Mouse (Mus musculus) MEL (cell line): ENCODE measurements around the gene Akap13. TPM values are rescaled to one million over a fixed set of nuclear protein-coding genes. Genes with fewer than 3 reads are reported as not detected.
A peak's percentile ranks its signal among the peaks of the same experiment; 100 is the strongest.

Experiments used
- DNase-seq: peaks from one replicate; pipeline ENCODE4 v3.0.0; 2011; ENCODE audit warnings: low read depth, low spot score
- H3K27ac ChIP-seq: 2 replicates; pipeline ENCODE4 v1.5.1; 2012; ENCODE audit warnings: low read depth, mild to moderate bottlenecking, control low read depth, low read length, moderate library complexity; ENCODE audit not compliant: control insufficient read depth
- H3K27me3 ChIP-seq, 2 experiments: fragments of 150-350 bp in 1 of 2; sonication (generic) in 1 of 2; 2 replicates each; pipeline ENCODE4 v1.6.1; 2012; ENCODE audit warnings: low read length in 2 of 2, mild to moderate bottlenecking in 2 of 2, improper control_type of control experiment in 1 of 2, moderate library complexity in 1 of 2; ENCODE audit not compliant: insufficient read depth in 2 of 2, control insufficient read depth in 1 of 2
- H3K36me3 ChIP-seq, 2 experiments: 2 replicates each; pipeline ENCODE4 v1.6.1; 2012 to 2014; ENCODE audit warnings: low read length in 2 of 2, improper control_type of control experiment in 1 of 2, inconsistent platforms in 1 of 2, mild to moderate bottlenecking in 1 of 2; ENCODE audit not compliant: insufficient read depth in 2 of 2, control insufficient read depth in 1 of 2
- H3K4me1 ChIP-seq, 2 experiments: fragments of 150-350 bp in 1 of 2; sonication (generic) in 1 of 2; 2 replicates each; pipeline ENCODE4 v1.6.1; 2012; ENCODE audit warnings: low read length in 2 of 2, improper control_type of control experiment in 1 of 2, mild to moderate bottlenecking in 1 of 2; ENCODE audit not compliant: insufficient read depth in 2 of 2, control insufficient read depth in 1 of 2
- H3K4me3 ChIP-seq, 2 experiments: fragments of 150-350 bp in 1 of 2; sonication (generic) in 1 of 2; 2 replicates each; pipeline ENCODE4 v1.5.1; 2012; ENCODE audit warnings: low read depth in 2 of 2, low read length in 2 of 2, mild to moderate bottlenecking in 2 of 2, moderate library complexity in 2 of 2, control low read depth in 1 of 2, improper control_type of control experiment in 1 of 2; ENCODE audit not compliant: control insufficient read depth in 1 of 2, insufficient read depth in 1 of 2
- H3K79me2 ChIP-seq: 2 replicates; pipeline ENCODE4 v1.6.1; 2012; ENCODE audit warnings: mild to moderate bottlenecking, low read length, moderate library complexity; ENCODE audit not compliant: control insufficient read depth, poor library complexity, insufficient read depth
- H3K9ac ChIP-seq: 2 replicates; pipeline ENCODE4 v1.6.1; 2012; ENCODE audit warnings: low read depth, mild to moderate bottlenecking, control low read depth, low read length, moderate library complexity; ENCODE audit not compliant: control insufficient read depth, poor library complexity, severe bottlenecking
- H3K9me3 ChIP-seq: fragments of 150-350 bp; sonication (generic); replicated peaks from 2 replicates; pipeline ENCODE4 v1.6.1; 2012; ENCODE audit warnings: mild to moderate bottlenecking, low read length, improper control_type of control experiment, moderate library complexity; ENCODE audit not compliant: insufficient read depth
- CHD2 ChIP-seq: IDR thresholded peaks from 2 replicates; pipeline ENCODE4 v1.6.1; 2011; ENCODE audit warnings: low read length, improper control_type of control experiment
- ELF1 ChIP-seq: IDR thresholded peaks from 2 replicates; pipeline ENCODE4 v1.6.1; 2014; ENCODE audit warnings: low read depth, mild to moderate bottlenecking, inconsistent platforms, low read length, improper control_type of control experiment, moderate library complexity
- EP300 ChIP-seq, 2 experiments: IDR thresholded peaks; 2 replicates each; pipeline ENCODE4 v1.6.1; 2011; ENCODE audit warnings: improper control_type of control experiment in 2 of 2, low read length in 2 of 2, low read depth in 1 of 2, mild to moderate bottlenecking in 1 of 2
- GABPA ChIP-seq: IDR thresholded peaks from 2 replicates; pipeline ENCODE4 v1.6.1; 2012; ENCODE audit warnings: low read depth, mild to moderate bottlenecking, inconsistent platforms, low read length, improper control_type of control experiment, moderate library complexity
- GATA1 ChIP-seq: IDR thresholded peaks from 2 replicates; pipeline ENCODE4 v1.6.1; 2011; ENCODE audit warnings: low read depth, low read length, improper control_type of control experiment
- MAX ChIP-seq: IDR thresholded peaks from 2 replicates; pipeline ENCODE4 v1.6.1; 2011; ENCODE audit warnings: low read length, improper control_type of control experiment
- MAZ ChIP-seq: IDR thresholded peaks from 2 replicates; pipeline ENCODE4 v1.6.1; 2012; ENCODE audit warnings: low read depth, mild to moderate bottlenecking, inconsistent platforms, low read length, improper control_type of control experiment
- MXI1 ChIP-seq: IDR thresholded peaks from 2 replicates; pipeline ENCODE4 v1.6.1; 2011; ENCODE audit warnings: mild to moderate bottlenecking, low read depth, low read length, improper control_type of control experiment
- NELFE ChIP-seq: IDR thresholded peaks from 2 replicates; pipeline ENCODE4 v1.6.1; 2011; ENCODE audit warnings: low read depth, low read length, improper control_type of control experiment
- POLR2AphosphoS2 ChIP-seq: IDR thresholded peaks from 2 replicates; pipeline ENCODE4 v1.6.1; 2011; ENCODE audit warnings: low read length, improper control_type of control experiment
- POLR2AphosphoS5 ChIP-seq: IDR thresholded peaks from 2 replicates; pipeline ENCODE4 v1.6.1; 2012; ENCODE audit warnings: low read depth, borderline replicate concordance, mild to moderate bottlenecking, inconsistent platforms, low read length, moderate library complexity, mixed read lengths
- RAD21 ChIP-seq: IDR thresholded peaks from 2 replicates; pipeline ENCODE4 v1.6.1; 2011; ENCODE audit warnings: mild to moderate bottlenecking, low read depth, low read length, improper control_type of control experiment
- SIN3A ChIP-seq: IDR thresholded peaks from 2 replicates; pipeline ENCODE4 v1.6.1; 2012; ENCODE audit warnings: low read length, improper control_type of control experiment, inconsistent platforms
- TCF12 ChIP-seq: IDR thresholded peaks from 2 replicates; pipeline ENCODE4 v1.6.1; 2014; ENCODE audit warnings: low read depth, mild to moderate bottlenecking, inconsistent platforms, low read length, improper control_type of control experiment, moderate library complexity
- USF1 ChIP-seq: IDR thresholded peaks from 2 replicates; pipeline ENCODE4 v1.6.1; 2014; ENCODE audit warnings: low read depth, mild to moderate bottlenecking, inconsistent platforms, low read length, improper control_type of control experiment, moderate library complexity
- USF2 ChIP-seq, 2 experiments: IDR thresholded peaks; 2 replicates each; pipeline ENCODE4 v1.6.1; 2011 to 2012; ENCODE audit warnings: improper control_type of control experiment in 2 of 2, low read length in 2 of 2, borderline replicate concordance in 1 of 2, inconsistent platforms in 1 of 2, low read depth in 1 of 2, mild to moderate bottlenecking in 1 of 2; ENCODE audit not compliant: insufficient read depth in 1 of 2
- ZC3H11A ChIP-seq: IDR thresholded peaks from 2 replicates; pipeline ENCODE4 v1.6.1; 2012; ENCODE audit warnings: low read depth, mild to moderate bottlenecking, inconsistent platforms, low read length, improper control_type of control experiment
- ZNF384 ChIP-seq: IDR thresholded peaks from 2 replicates; pipeline ENCODE4 v1.6.1; 2012; ENCODE audit warnings: low read depth, mild to moderate bottlenecking, inconsistent platforms, low read length, improper control_type of control experiment
- polyA plus RNA-seq, 2 experiments: library from polyadenylated mRNA; stranded (reverse) in 1 of 2; unstranded in 1 of 2; fragments of >175 nt in 1 of 2; fragments of >200 nt in 1 of 2; gene quantifications; 2 replicates each; pipeline versions ENCODE4 v1.2.1 to v1.2.4; 2012; ENCODE audit warnings: low replicate concordance in 2 of 2, low read depth in 1 of 2; ENCODE audit not compliant: insufficient read length in 2 of 2, insufficient read depth in 1 of 2, missing spikeins in 1 of 2
- total RNA-seq: library from RNA; depleted of rRNA; stranded (reverse); fragments of 300-350 nt; gene quantifications from 2 replicates; pipeline ENCODE4 v1.2.3, GENCODE M21; 2012

The Akap13 gene
- total and polyA plus RNA-seq, 3 experiments, result 4.1 to 4.5 TPM; not detected in 1

- H3K9ac ChIP-seq, result peak overlapping the region; percentile 38; the same call in 1 of the 2 replicates
- peaks cover 3 to 25% of the 10 kb centered on the region in 2 experiments; a peak in 3 of 4 replicates for H3K4me1 ChIP-seq
- peak; percentile 56; the same call in 1 of the 2 replicates for TF ChIP-seq MAX
- no peak for TF ChIP-seq ZC3H11A
- no peak for TF ChIP-seq ZNF384
- TF ChIP-seq POLR2AphosphoS2, result no peak
- TF ChIP-seq EP300 (IDR thresholded peaks at IDR 0.05; ENCODE audit: low read depth in 1 of 2, low read length in 2 of 2), result peak in 1 of 2 experiments; percentile 44; a peak in 2 of 4 replicates
- TF ChIP-seq RAD21, result no peak
- TF ChIP-seq SIN3A, result peak; percentile 43; the same call in 1 of the 2 replicates
- no peak for TF ChIP-seq MAZ
- TF ChIP-seq POLR2AphosphoS5, result no peak
- no peak for TF ChIP-seq GATA1
- peak; percentile 65 for TF ChIP-seq USF1
- peak; percentile 27; the same call in 1 of the 2 replicates for TF ChIP-seq NELFE
- no peak for TF ChIP-seq GABPA
- no peak for TF ChIP-seq TCF12
- peak; percentile 68 for TF ChIP-seq MXI1
- TF ChIP-seq USF2 (IDR thresholded peaks at IDR 0.05; ENCODE audit: borderline replicate concordance in 1 of 2, insufficient read depth in 1 of 2, low read depth in 1 of 2, low read length in 2 of 2), result no peak
- TF ChIP-seq, all 39 proteins: peak for 6
- H3K9me3 ChIP-seq, result no peaks in the 10 kb centered on the region
- no peaks in the 10 kb centered on the region for H3K27me3 ChIP-seq
- no peaks in the 10 kb centered on the region for H3K79me2 ChIP-seq
- H3K4me3 ChIP-seq, result peak overlapping the region in 1 of 2 experiments; percentile 6; a peak in 1 of 4 replicates
- peaks cover 0 to 18% of the 10 kb centered on the region in 2 experiments; a peak in 3 of 4 replicates for H3K36me3 ChIP-seq
- peak; percentile 70 for DNase-seq
- peak overlapping the region; percentile 32; the same call in 1 of the 2 replicates for H3K27ac ChIP-seq
Observed at GRCm38 (mm10) chr7:75594801-75595200, 139.5 kb downstream of the Akap13 start.

GRCm38 (mm10) chr7:75595268-75595667 is 139.9 kb downstream of the Akap13 start:
- H3K4me3 ChIP-seq, result peak overlapping the region in 1 of 2 experiments; percentile 6; a peak in 1 of 4 replicates
- DNase-seq, result peak; percentile 68
- peak; percentile 72; the same call in 1 of the 2 replicates for TF ChIP-seq ELF1
- 0 out of 2 replicates have a peak, but pooled peaks have one; percentile 4 for TF ChIP-seq GATA1
- TF ChIP-seq SIN3A, result no peak
- no peak for TF ChIP-seq CHD2
- TF ChIP-seq, all 39 proteins: peak for 2
- Histone ChIP-seq H3K36me3 (peaks cover 0 to 18% of the 10 kb centered on the region in 2 experiments; a peak in 3 of 4 replicates), H3K27ac (peak overlapping the region; percentile 75), H3K9me3 (no peaks in the 10 kb centered on the region), H3K79me2 (no peaks in the 10 kb centered on the region), H3K9ac (peak overlapping the region; percentile 29), H3K27me3 (no peaks in the 10 kb centered on the region), H3K4me1 (peaks cover 3 to 25% of the 10 kb centered on the region in 2 experiments; a peak in 3 of 4 replicates)
